Mouse (Mus musculus) limb, embryonic 10.5 days (tissue): ENCODE measurements around the gene Scn2b. TPM values are rescaled to one million over a fixed set of nuclear protein-coding genes. Genes with fewer than 3 reads are reported as not detected.

Experiments used
- DNase-seq: peaks from one replicate; pipeline ENCODE4 v3.0.0-alpha.2; 2017; ENCODE audit warnings: low spot score
- H3K27ac ChIP-seq: fragments of 300-500 bp; sonication (generic); 2 replicates; pipeline ENCODE4 v1.5.1; 2016; ENCODE audit warnings: mild to moderate bottlenecking
- H3K27me3 ChIP-seq: fragments of 300-500 bp; sonication (generic); 2 replicates; pipeline ENCODE4 v1.6.1; 2016; ENCODE audit warnings: low read depth, mild to moderate bottlenecking; ENCODE audit not compliant: poor library complexity, severe bottlenecking
- H3K36me3 ChIP-seq: fragments of 300-500 bp; sonication (generic); 2 replicates; pipeline ENCODE4 v1.6.1; 2016; ENCODE audit warnings: mild to moderate bottlenecking, moderate library complexity
- H3K4me1 ChIP-seq: fragments of 300-500 bp; sonication (generic); 2 replicates; pipeline ENCODE4 v1.6.1; 2016
- H3K4me3 ChIP-seq: fragments of 300-500 bp; sonication (generic); 2 replicates; pipeline ENCODE4 v1.5.1; 2016; ENCODE audit warnings: mild to moderate bottlenecking, moderate library complexity
- H3K9me3 ChIP-seq: fragments of 300-500 bp; sonication (generic); replicated peaks from 2 replicates; pipeline ENCODE4 v1.6.1; 2016; ENCODE audit warnings: mild to moderate bottlenecking
- WGBS: fragments of 180-500 bp; shearing (Covaris S2); methylation state at CpG from one replicate; pipeline ENCODE4 v1.1.7; 2016; 5-methylcytosine and 5-hydroxymethylcytosine counted together
- polyA plus RNA-seq: library from polyadenylated mRNA; unstranded; fragments of >200 nt; fragmentation: Nextera tagmentation; extraction: Ambion mirVana; gene quantifications from 2 replicates; pipeline ENCODE4 v1.2.1, GENCODE M21; 2016

Gene Scn2b
- polyA plus RNA-seq, 1 experiment from 2014 or later = 12.0 TPM

- Histone ChIP-seq H3K27me3 (0 out of 2 replicates have a peak, but pooled peaks cover 16% of the 10 kb centered on the region), H3K4me3 (no peak overlapping the region), H3K27ac (no peak overlapping the region), H3K4me1 (peaks cover 2% of the 10 kb centered on the region), H3K36me3 (no peaks in the 10 kb centered on the region), H3K9me3 (no peaks in the 10 kb centered on the region)
- 100% methylated on average over 1 of the region's 1 CpGs for WGBS
- no peak for DNase-seq
Observed at GRCm38 (mm10) chr9:45150933-45151332, 33.4 kb downstream of the Scn2b start.

GRCm38 (mm10) chr9:45153361-45153760 is 35.8 kb downstream of the Scn2b start:
- Histone ChIP-seq H3K4me3 (no peak overlapping the region), H3K27me3 (no peaks in the 10 kb centered on the region), H3K27ac (no peak overlapping the region), H3K9me3 (no peaks in the 10 kb centered on the region), H3K4me1 (no peaks in the 10 kb centered on the region), H3K36me3 (no peaks in the 10 kb centered on the region)
- 76% methylated on average over 7 of the region's 7 CpGs for WGBS
- DNase-seq = no peak

- no peaks in the 10 kb centered on the region for H3K36me3 ChIP-seq
- H3K9me3 ChIP-seq = no peaks in the 10 kb centered on the region
- no peaks in the 10 kb centered on the region for H3K27me3 ChIP-seq
- H3K4me1 ChIP-seq = no peaks in the 10 kb centered on the region
- H3K27ac ChIP-seq = no peak overlapping the region
- 78% methylated on average over 5 of the region's 5 CpGs for WGBS
- no peak for DNase-seq
- H3K4me3 ChIP-seq = no peak overlapping the region
Observed at GRCm38 (mm10) chr9:45167903-45168302, 50.3 kb downstream of the Scn2b start.

GRCm38 (mm10) chr9:45170150-45170549 is 52.6 kb downstream of the Scn2b start:
- DNase-seq = no peak
- no peaks in the 10 kb centered on the region for H3K36me3 ChIP-seq
- no peaks in the 10 kb centered on the region for H3K9me3 ChIP-seq
- no peaks in the 10 kb centered on the region for H3K4me1 ChIP-seq
- H3K27me3 ChIP-seq = no peaks in the 10 kb centered on the region
- H3K4me3 ChIP-seq = no peak overlapping the region
- no peak overlapping the region for H3K27ac ChIP-seq
- 93% methylated on average over 5 of the region's 5 CpGs for WGBS

GRCm38 (mm10) chr9:45171073-45171610 is 53.6 kb downstream of the Scn2b start:
- Histone ChIP-seq H3K4me1 (no peaks in the 10 kb centered on the region), H3K27ac (no peak overlapping the region), H3K36me3 (no peaks in the 10 kb centered on the region), H3K4me3 (no peak overlapping the region), H3K27me3 (no peaks in the 10 kb centered on the region), H3K9me3 (no peaks in the 10 kb centered on the region)
- 89% methylated on average over 1 of the region's 1 CpGs for WGBS
- DNase-seq = no peak

GRCm38 (mm10) chr9:45173475-45173874 is 55.9 kb downstream of the Scn2b start:
- no peaks in the 10 kb centered on the region for H3K27me3 ChIP-seq
- WGBS = 69% methylated on average over 3 of the region's 3 CpGs
- no peaks in the 10 kb centered on the region for H3K4me1 ChIP-seq
- DNase-seq = no peak
- no peak overlapping the region for H3K4me3 ChIP-seq
- H3K36me3 ChIP-seq = no peaks in the 10 kb centered on the region
- no peaks in the 10 kb centered on the region for H3K9me3 ChIP-seq
- H3K27ac ChIP-seq = no peak overlapping the region

- peaks cover 5% of the 10 kb centered on the region; the same call in 1 of the 2 replicates for H3K4me1 ChIP-seq
- WGBS = 86% methylated on average over 5 of the region's 5 CpGs
Observed at GRCm38 (mm10) chr9:45179282-45179681, 61.7 kb downstream of the Scn2b start.

More at GRCm38 (mm10) chr9:45179282-45179681, 61.7 kb downstream of the Scn2b start:
- H3K27me3 ChIP-seq = no peaks in the 10 kb centered on the region
- H3K9me3 ChIP-seq = no peaks in the 10 kb centered on the region
- no peak overlapping the region for H3K27ac ChIP-seq
- H3K4me3 ChIP-seq = no peak overlapping the region
- DNase-seq = no peak
- no peaks in the 10 kb centered on the region for H3K36me3 ChIP-seq

Other genes starting within 250 kb of the Scn2b start
- gene Kmt2a, start 236.5 kb upstream of the Scn2b start, polyA plus RNA-seq = 13.7 and 14.1 TPM in 2 replicates
- gene Atp5l, start 197.0 kb upstream of the Scn2b start, polyA plus RNA-seq = 550 and 555 TPM in 2 replicates
- gene Ube4a, start 152.2 kb upstream of the Scn2b start, polyA plus RNA-seq = 20.4 and 24.2 TPM in 2 replicates
- gene Cd3g, start 137.4 kb upstream of the Scn2b start, polyA plus RNA-seq = not detected in 2 replicates
- not detected in 2 replicates for gene Cd3d, start 136.0 kb upstream of the Scn2b start, polyA plus RNA-seq
- not detected in 2 replicates for gene Cd3e, start 108.2 kb upstream of the Scn2b start, polyA plus RNA-seq
- 12.7 and 13.6 TPM in 2 replicates for gene Mpzl2, start 78.0 kb upstream of the Scn2b start, polyA plus RNA-seq
- gene Mpzl3, start 62.6 kb upstream of the Scn2b start, polyA plus RNA-seq = 4.2 and 4.6 TPM in 2 replicates
- gene Jaml, start 38.6 kb upstream of the Scn2b start, polyA plus RNA-seq = 6.3 and 12.2 TPM in 2 replicates
- 2.0 and 4.1 TPM in 2 replicates for gene Scn4b, start 20.6 kb downstream of the Scn2b start, polyA plus RNA-seq
- not detected in 2 replicates for gene BC049352, start 64.2 kb downstream of the Scn2b start, polyA plus RNA-seq
- 0.26 and 0.43 TPM in 2 replicates for gene Tmprss4, start 86.3 kb downstream of the Scn2b start, polyA plus RNA-seq
- 0.26 TPM in 2 replicates for gene Il10ra, start 151.4 kb downstream of the Scn2b start, polyA plus RNA-seq
- gene Tmprss13, start 201.3 kb downstream of the Scn2b start, polyA plus RNA-seq = 0.51 and 0.95 TPM in 2 replicates